Mouse (Mus musculus) Patski (cell line): ENCODE measurements around the gene Card9. TPM values are rescaled to one million over a fixed set of nuclear protein-coding genes. Genes with fewer than 3 reads are reported as not detected.

Experiments
- ATAC-seq: fragments of 100-300 bp; one replicate; pipeline ENCODE4 v1.8.0; 2021
- CTCF ChIA-PET: fragments of 350-600 bp; sonication (Branson Sonifier 250); formaldehyde crosslinking; loops from one replicate; lab custom pipeline; 2022; ENCODE audit warnings: inconsistent platforms; lab: Charles Lee
- POLR2A ChIA-PET: fragments of 350-600 bp; sonication (Branson Sonifier 250); formaldehyde crosslinking; loops from one replicate; lab custom pipeline; 2022; ENCODE audit warnings: antibody characterized with exemption, inconsistent platforms; lab: Charles Lee
- DNase-seq: peaks from one replicate; pipeline ENCODE4 v3.0.0-alpha.2; 2011; ENCODE audit warnings: low read depth, low spot score
- H3K27me3 ChIP-seq: fragments of 371-371 bp; one replicate; pipeline ENCODE4 v1.5.1; 2021
- CTCF ChIP-seq: fragments of 100-300 bp; IDR thresholded peaks from one replicate; pipeline ENCODE4 v1.5.1; 2021
- in situ Hi-C: fragments of 300-500 bp; cut with MboI; formaldehyde crosslinking; loops from 3 replicates; pipeline ENCODE4 v1.11.1; 2018; ENCODE audit warnings: low pct_unique_long_range_greater_than_20kb, mixed read lengths
- polyA plus RNA-seq: library from polyadenylated mRNA; unstranded; gene quantifications from one replicate; pipeline ENCODE4 v1.2.3, GENCODE M21; 2021

Card9 gene
- polyA plus RNA-seq, 1 experiment from 2014 or later, result 0.50 TPM

DNA sequence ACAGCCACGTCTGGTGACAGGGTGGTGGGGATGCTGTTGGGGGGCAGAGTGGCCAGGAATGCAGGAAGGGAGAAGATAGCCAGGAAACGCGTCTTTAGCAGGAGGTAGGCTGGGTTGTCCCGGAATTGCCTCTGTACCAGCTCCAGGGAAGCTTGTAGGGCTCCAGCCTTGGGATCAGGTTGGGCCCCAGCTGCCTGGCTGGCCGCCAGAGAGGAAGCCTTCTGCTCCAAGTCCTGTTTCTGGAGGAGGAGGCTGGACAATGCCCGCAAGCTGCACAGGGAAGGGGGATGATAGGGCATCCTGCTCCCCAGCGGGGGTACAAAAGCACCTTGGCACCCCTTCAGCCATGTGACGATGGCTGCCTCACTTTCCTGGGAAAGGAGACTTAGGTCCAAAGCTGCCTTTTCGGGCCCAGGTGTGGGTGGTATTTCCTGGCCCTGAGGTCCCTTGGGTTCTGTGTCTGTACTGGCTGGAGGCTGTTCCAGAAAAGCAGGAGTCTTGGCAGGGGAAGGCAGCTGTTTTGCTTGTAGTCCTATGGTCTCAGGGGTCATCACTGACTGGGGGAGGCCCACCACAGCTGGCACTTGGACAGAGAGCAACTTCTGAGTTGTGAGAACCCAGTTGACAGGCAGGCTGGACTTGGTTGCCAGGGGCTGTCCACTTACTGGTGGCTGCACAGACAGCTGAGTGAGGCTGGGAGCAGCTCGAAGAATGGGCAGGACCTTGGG, 4.2 kb upstream of the Card9 start:
- ATAC-seq (no peak), DNase-seq (no peak)
- no peaks in the 10 kb centered on the region for H3K27me3 ChIP-seq
- CTCF ChIA-PET, result interaction anchor here (1.1 to 1.4 kb wide), 2 partner anchors 12 to 13 kb away, joined by 3 to 4 read pairs; partner anchors contain the start of gene Dnlz
- no peak for TF ChIP-seq CTCF
- POLR2A ChIA-PET, result no interaction called here
- in situ Hi-C loops, result no loop called here

DNA sequence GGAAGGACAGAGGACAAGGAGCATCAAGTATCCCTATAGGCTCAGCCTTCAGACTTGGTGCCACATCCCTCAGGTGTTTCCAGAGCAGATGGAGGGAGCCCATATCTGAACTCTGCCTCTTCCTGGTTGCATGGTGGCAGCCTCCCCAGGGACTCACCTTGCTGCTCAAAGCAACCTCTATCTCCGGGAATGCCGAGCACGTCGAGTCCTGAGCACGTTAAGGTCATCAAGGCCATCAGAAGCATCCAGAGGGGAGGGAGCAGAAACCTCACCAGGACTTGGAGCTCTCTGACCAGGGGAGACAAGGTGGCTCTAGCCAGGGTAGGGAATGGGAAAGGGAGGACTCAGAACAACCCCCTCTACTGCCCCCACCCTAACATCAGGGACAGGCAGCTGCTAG, 2.8 kb upstream of the Card9 start:
- TF ChIP-seq CTCF, result no peak

DNA sequence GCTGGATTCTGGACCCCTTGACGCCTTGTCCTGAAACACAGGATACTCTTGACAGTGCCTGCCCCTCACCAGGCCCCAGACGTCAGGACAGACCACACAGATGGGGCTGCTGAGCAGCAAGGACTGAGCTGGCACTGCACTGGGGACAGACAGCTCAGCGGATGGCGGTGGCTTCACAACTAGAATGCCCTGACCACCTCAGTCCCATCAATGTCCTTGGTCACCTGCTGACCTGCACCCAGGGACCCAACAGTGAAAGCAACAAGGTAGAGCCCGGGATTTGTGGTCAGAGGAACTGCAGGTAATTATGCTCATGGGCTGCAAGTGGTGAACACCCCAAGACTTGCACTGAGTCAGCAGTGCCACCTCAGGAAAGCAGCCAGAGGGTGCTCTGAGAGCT, 2.3 kb upstream of the Card9 start:
- ChIA-PET CTCF (interaction anchor here (1.4 kb wide), 1 partner anchor 13 kb away, joined by 4 read pairs; no protein-coding TSS in a partner anchor), POLR2A (no interaction called here)

More for the DNA sequence above, 2.8 kb upstream of the Card9 start:
- ChIA-PET POLR2A (no interaction called here), CTCF (interaction anchor here (1.4 kb wide), 1 partner anchor 13 kb away, joined by 4 read pairs; no protein-coding TSS in a partner anchor)
- in situ Hi-C loops, result no loop called here
- no peaks in the 10 kb centered on the region for H3K27me3 ChIP-seq
- no peak for ATAC-seq
- no peak for DNase-seq

DNA sequence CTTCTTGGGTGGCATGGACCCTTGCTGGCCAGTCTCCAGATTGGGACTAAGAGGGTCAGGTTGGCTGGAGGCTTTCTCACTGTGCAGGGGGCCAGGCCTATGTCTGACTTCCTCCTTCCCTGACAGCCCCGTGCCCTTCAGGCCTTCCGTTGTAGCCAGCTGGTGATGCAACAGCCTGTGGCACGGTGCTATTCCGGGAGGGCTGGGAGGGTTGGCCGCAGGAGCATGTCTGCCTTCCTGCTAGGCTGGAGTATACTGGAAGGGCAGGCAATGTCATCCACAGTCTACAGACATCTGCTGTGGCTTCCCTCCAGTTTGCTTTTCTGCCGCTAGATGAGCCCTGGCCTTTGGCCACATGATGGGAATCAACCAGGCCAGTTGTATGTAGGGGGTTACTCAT, 735 bp downstream of the Card9 start:
- DNase-seq (no peak), ATAC-seq (no peak)
- TF ChIP-seq CTCF, result no peak
- CTCF ChIA-PET, result interaction anchor here (0.6 kb wide), 1 partner anchor 38 kb away, joined by 3 read pairs; no protein-coding TSS in a partner anchor
- H3K27me3 ChIP-seq, result no peaks in the 10 kb centered on the region
- POLR2A ChIA-PET, result interaction anchor here (0.6 kb wide), 1 partner anchor 123 kb away, joined by 3 read pairs; no protein-coding TSS in a partner anchor
- in situ Hi-C loops, result no loop called here

More for the DNA sequence above, 2.3 kb upstream of the Card9 start:
- no peaks in the 10 kb centered on the region for H3K27me3 ChIP-seq
- no peak for TF ChIP-seq CTCF
- ATAC-seq (no peak), DNase-seq (no peak)
- in situ Hi-C loops, result no loop called here

DNA sequence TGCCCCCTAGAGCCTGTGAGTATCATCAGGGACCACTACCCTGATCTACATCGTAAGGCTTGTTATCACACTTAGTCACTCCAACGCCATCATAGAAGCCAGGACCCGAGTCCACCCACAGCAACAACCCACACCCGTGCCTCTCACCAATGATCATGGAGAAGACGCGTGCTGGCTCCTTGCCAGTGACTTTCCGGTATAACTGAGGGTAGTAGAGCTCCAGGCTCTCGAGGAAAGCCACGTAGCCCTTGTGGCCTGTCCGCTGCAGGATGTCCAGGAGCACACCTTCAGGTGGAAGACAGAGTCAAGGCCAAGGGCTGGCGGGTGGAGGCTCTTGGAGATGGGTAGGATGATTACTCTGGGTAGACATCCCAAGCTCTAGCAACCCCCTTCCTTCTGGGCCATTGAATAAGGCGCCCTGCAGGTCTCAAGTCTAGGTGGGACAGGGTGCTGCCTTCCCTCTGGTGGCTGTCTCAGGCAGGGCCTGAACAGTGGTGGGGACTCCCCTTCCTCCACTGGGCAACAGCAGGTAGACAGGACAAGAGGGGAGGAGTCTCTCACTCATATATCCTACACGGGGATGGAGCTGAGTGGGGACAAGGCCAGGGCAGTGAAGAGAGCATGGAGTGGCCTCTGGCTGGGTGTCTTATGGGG, 1.9 kb downstream of the Card9 start:
- no peak for TF ChIP-seq CTCF
- in situ Hi-C loops, result no loop called here
- no peaks in the 10 kb centered on the region for H3K27me3 ChIP-seq
- ChIA-PET CTCF (no interaction called here), POLR2A (interaction anchor here (0.6 kb wide), 1 partner anchor 900 kb away, joined by 3 read pairs; no protein-coding TSS in a partner anchor)
- ATAC-seq (no peak), DNase-seq (no peak)

DNA sequence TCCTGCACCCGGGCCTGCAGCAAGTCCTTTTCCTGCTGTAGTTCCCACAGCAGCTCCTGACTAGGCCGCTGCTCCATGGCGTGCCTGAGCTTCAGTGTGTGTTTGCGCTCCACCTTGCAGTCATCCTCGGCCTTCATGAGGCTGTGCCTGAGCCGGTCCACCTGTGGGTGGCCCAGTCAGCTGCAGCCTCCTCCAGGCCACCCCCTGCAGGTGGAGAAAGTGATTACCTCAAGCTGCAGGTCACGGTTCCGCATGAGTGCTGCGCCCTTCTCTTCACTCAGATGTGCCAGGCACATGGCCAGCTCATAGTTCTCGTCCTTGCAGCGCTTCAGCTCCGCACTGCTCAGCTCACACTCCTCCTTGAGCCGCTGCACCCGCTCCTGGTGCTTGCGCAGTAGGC, 3.2 kb downstream of the Card9 start:
- POLR2A ChIA-PET, result no interaction called here
- DNase-seq, result no peak
- ATAC-seq, result no peak
- H3K27me3 ChIP-seq, result no peaks in the 10 kb centered on the region
- CTCF ChIA-PET, result no interaction called here
- in situ Hi-C loops, result no loop called here
- no peak for TF ChIP-seq CTCF

DNA sequence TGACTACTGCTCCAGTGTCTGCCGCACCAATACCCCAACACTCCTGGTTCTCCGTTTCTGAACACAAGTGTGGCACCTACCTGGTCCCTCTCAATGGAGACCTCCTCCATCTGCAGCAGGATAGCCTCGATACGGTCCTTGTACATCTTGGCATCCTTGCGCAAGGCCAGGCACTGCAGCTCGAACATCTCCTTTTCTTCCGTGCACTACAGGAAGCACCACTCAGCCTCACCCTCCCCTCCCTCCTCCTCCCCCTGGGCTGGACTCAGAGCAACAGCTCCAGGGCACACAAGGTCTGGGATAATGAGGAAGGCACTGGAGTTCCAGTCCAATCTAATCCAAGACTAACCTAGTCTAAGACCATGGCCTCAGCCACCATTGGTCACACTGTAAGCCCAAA, 4.0 kb downstream of the Card9 start:
- no peak for TF ChIP-seq CTCF
- no peaks in the 10 kb centered on the region for H3K27me3 ChIP-seq
- ATAC-seq (no peak), DNase-seq (no peak)
- in situ Hi-C loops, result no loop called here
- ChIA-PET POLR2A (no interaction called here), CTCF (no interaction called here)

DNA sequence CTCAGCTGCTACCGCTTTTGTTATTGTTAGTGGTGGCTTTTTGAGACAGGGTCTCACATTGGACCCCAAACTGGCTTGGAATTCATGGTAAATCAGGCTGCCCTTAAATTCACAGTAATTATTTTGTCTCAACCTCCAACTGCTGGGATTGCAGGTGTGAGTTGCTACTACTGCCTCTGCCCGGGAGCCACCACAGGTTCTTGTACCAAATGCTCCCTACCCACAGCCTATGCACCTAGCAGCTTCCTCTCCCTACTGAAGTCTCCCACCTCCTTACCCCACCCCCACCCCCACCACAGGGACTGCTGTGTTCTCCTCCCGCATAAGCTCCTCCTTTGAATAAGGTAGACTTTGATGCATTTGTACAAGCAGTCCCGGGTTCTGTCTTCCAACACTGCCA, 4.5 kb downstream of the Card9 start:
- ATAC-seq, result no peak
- ChIA-PET CTCF (no interaction called here), POLR2A (no interaction called here)
- H3K27me3 ChIP-seq, result no peaks in the 10 kb centered on the region
- in situ Hi-C loops, result no loop called here
- TF ChIP-seq CTCF, result no peak
- no peak for DNase-seq

DNA sequence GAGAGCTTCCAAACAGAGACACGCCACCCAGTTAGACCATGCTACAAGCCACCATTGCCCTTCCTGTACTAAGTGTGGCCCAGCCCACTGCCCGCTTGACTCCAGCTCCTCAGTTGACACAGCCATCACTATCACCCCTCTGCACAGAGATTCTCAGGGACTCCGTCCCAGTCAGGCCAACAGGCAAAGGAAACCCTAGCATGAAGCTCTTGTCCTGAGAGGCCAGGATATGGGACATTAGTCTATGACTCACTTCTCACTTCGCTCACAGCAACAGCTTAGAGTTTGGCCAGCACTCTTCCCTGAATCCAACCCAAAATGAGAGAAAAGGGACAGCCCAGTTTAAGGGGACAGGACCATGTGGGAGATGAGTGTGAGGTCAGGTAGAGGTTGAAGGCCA, 6.3 kb downstream of the Card9 start:
- ChIA-PET CTCF (interaction anchor here (0.6 to 1.3 kb wide), 2 partner anchors 24 to 29 kb away, joined by 3 read pairs; no protein-coding TSS in a partner anchor), POLR2A (no interaction called here)
- ATAC-seq (no peak), DNase-seq (no peak)
- H3K27me3 ChIP-seq, result no peaks in the 10 kb centered on the region
- in situ Hi-C loops, result no loop called here
- no peak for TF ChIP-seq CTCF

DNA sequence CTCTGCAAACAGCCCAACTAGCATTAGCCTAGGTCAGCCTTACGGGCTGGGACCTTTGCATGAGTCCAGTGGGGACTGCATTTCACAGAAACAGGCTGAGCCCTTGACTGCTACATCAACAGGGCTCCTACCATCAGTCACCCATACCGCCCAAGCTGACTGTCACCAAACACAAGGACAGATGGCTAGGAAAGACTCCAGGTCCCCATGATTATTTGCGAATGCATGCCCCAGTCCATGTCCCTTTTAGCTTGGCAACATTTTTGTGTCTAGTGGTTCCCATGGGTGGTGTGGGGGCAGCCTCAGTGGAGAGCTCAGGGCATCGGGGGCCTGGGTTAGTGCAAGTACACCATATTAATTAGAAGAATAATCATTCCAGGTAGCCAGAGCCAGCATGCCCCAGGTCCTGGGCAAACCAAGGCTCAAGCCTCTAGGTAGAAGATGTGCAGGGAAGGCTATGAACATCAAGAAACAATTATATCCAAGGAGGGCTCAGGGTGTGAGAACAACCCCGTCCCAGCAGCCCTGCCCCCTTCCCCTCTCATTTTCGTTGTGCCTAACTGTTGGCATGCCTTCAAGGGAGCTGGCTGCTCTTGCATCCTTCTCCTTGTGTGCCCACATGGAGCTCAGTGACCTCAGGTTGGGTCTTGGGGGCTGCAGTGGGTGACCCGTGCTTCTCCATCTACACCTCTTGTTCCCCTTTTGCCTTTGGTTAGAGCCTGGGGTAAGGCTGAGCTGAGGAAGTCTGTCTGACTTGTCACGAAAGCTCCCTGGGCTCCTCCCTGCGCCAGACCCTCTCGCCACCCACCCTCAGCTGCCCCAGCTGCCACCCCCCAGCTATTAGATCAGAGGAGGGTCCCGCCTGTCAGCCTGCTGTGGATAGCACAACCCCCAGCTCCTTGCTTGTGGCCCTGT, 7.4 kb downstream of the Card9 start:
- ChIA-PET CTCF (no interaction called here), POLR2A (interaction anchor here (0.7 to 1.8 kb wide), 3 partner anchors 18 to 34 kb away, joined by 3 to 4 read pairs (median 3); no protein-coding TSS in a partner anchor)
- H3K27me3 ChIP-seq, result no peaks in the 10 kb centered on the region
- DNase-seq (no peak), ATAC-seq (no peak)
- in situ Hi-C loops, result no loop called here
- TF ChIP-seq CTCF, result no peak
